Mouse (Mus musculus) spleen, adult 2 months (tissue): ENCODE measurements around the gene Adgrg5. TPM values are rescaled to one million over a fixed set of nuclear protein-coding genes. Genes with fewer than 3 reads are reported as not detected.

Source experiments
- DNase-seq, 2 experiments: peaks; one replicate each; pipeline versions ENCODE4 v3.0.0 to v3.0.0-alpha.2; 2012 to 2021; ENCODE audit warnings: low spot score in 2 of 2, low read depth in 1 of 2
- H3K27ac ChIP-seq: fragments of 200-500 bp; 2 replicates; pipeline ENCODE4 v1.5.1; 2012; ENCODE audit warnings: low read length, inconsistent platforms; ENCODE audit not compliant: insufficient read depth
- H3K27me3 ChIP-seq: fragments of 200-500 bp; 2 replicates; pipeline ENCODE4 v1.6.1; 2012; ENCODE audit warnings: mild to moderate bottlenecking, moderate library complexity, low read length, inconsistent platforms; ENCODE audit not compliant: control insufficient read depth, insufficient read depth
- H3K36me3 ChIP-seq: fragments of 200-500 bp; 2 replicates; pipeline ENCODE4 v1.6.1; 2012; ENCODE audit warnings: mild to moderate bottlenecking, low read length, inconsistent platforms; ENCODE audit not compliant: control insufficient read depth, insufficient read depth
- H3K4me1 ChIP-seq: fragments of 200-500 bp; 2 replicates; pipeline ENCODE4 v1.6.1; 2011; ENCODE audit warnings: inconsistent platforms; ENCODE audit not compliant: control insufficient read depth, insufficient read depth, insufficient read length
- H3K4me3 ChIP-seq: fragments of 200-500 bp; 2 replicates; pipeline ENCODE4 v1.5.1; 2011; ENCODE audit warnings: mild to moderate bottlenecking, inconsistent platforms; ENCODE audit not compliant: insufficient read depth, insufficient read length; ENCODE audit errors: extremely low read depth
- CTCF ChIP-seq: fragments of 200-500 bp; IDR thresholded peaks from 2 replicates; pipeline ENCODE4 v1.5.1; 2011; ENCODE audit warnings: mild to moderate bottlenecking, inconsistent platforms; ENCODE audit not compliant: insufficient read depth, insufficient read length, insufficient replicate concordance; ENCODE audit errors: extremely low read depth
- POLR2A ChIP-seq: fragments of 200-500 bp; IDR thresholded peaks from 2 replicates; pipeline ENCODE4 v1.6.1; 2011; ENCODE audit warnings: low read depth, low read length, inconsistent platforms
- WGBS: fragments of 180-500 bp; shearing (Covaris S2); methylation state at CpG from one replicate; pipeline ENCODE4 v1.1.7; 2018; 5-methylcytosine and 5-hydroxymethylcytosine counted together
- polyA plus RNA-seq: library from polyadenylated mRNA; depleted of rRNA; stranded (reverse); fragments of >200 nt; gene quantifications from 2 replicates; pipeline ENCODE4 v1.2.3, GENCODE M21; 2012; rRNA removed

The Adgrg5 gene
- 36.0 and 43.2 TPM in 2 replicates for polyA plus RNA-seq

DNA sequence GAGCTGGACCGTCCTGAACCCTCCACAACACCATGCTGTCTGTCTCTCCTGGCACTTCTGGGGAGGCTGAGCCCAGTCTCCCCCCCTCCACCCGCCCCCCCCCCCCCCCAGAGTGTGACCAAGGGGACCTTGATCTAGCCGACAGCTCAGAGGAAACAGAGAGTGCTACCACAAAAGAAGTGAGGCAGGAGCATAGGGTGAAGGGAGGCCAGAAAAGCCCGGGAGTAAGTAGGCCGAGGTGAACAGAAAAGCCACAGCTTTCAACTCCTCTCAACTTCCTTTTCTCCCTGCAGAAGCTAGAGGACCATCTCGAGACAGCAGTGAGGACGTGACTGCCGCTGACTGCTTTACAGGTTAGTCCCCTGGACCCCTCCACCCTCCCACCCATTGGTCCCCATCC is at the start of gene Adgrg5:
Adgrg5 (plus strand) TSS at position 290 of the 400 bp plus-strand sequence.
- peak within 1 kb of the TSS; percentile 45 for H3K4me3 ChIP-seq
- H3K4me1 ChIP-seq = peaks cover 6% of the 10 kb centered on the region; the same call in 1 of the 2 replicates
- no peaks in the 10 kb centered on the region for H3K27me3 ChIP-seq
- TF ChIP-seq POLR2A (no peak), CTCF (no peak)
- 18% methylated on average over 8 of the region's 8 CpGs for WGBS
- DNase-seq = no peak
- H3K36me3 ChIP-seq = no peaks in the 10 kb centered on the region
- peak within 1 kb of the TSS; percentile 21 for H3K27ac ChIP-seq

GRCm38 (mm10) chr8:94874358-94874757 is 49.1 kb upstream of the Adgrg5 start:
- H3K27ac ChIP-seq = no peak overlapping the region
- WGBS = 16% methylated on average over 6 of the region's 6 CpGs
- peaks cover 9% of the 10 kb centered on the region for H3K27me3 ChIP-seq
- TF ChIP-seq POLR2A (no peak), CTCF (peak; percentile 76; the same call in 1 of the 2 replicates)
- H3K36me3 ChIP-seq = no peaks in the 10 kb centered on the region
- peaks cover 30% of the 10 kb centered on the region for H3K4me1 ChIP-seq
- DNase-seq = peak in 1 of 2 experiments; percentile 61
- no peak overlapping the region for H3K4me3 ChIP-seq

- no peak overlapping the region for H3K27ac ChIP-seq
- H3K27me3 ChIP-seq = peaks cover 7% of the 10 kb centered on the region
These were observed 48.2 kb upstream of the Adgrg5 start for GRCm38 (mm10) chr8:94875096-94875870.

DNA sequence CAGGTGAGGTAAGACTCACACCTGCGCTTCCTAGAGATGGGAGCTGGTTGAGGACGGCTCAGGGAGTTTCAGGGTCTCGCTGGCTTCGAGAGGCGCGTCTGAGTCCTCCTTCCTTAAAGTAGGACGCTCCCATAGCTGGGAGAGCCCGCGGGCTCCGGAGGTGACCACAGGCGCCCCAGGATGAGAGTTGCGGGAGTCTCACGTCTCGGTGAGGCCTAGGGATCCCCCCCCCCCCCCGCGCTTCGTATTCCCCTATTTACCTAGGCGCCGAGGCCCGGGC is 47.7 kb upstream of the Adgrg5 start:
- no peaks in the 10 kb centered on the region for H3K36me3 ChIP-seq
- TF ChIP-seq CTCF (no peak), POLR2A (no peak)
- no peak overlapping the region for H3K27ac ChIP-seq
- peaks cover 4% of the 10 kb centered on the region for H3K27me3 ChIP-seq
- peaks cover 24% of the 10 kb centered on the region for H3K4me1 ChIP-seq
- peak overlapping the region; percentile 57 for H3K4me3 ChIP-seq
- no peak for DNase-seq
- WGBS = under 1% methylated on average over 19 of the region's 20 CpGs

More at GRCm38 (mm10) chr8:94875096-94875870, 48.2 kb upstream of the Adgrg5 start:
- Histone ChIP-seq H3K4me3 (peak overlapping the region; percentile 57; the same call in 1 of the 2 replicates), H3K4me1 (peaks cover 29% of the 10 kb centered on the region), H3K36me3 (no peaks in the 10 kb centered on the region)
- TF ChIP-seq CTCF = no peak
- WGBS = 37% methylated on average over 17 of the region's 17 CpGs
- DNase-seq = no peak

- TF ChIP-seq POLR2A (no peak; the same call in 1 of the 2 replicates), CTCF (no peak)
- H3K27me3 ChIP-seq = peaks cover 4% of the 10 kb centered on the region
- no peaks in the 10 kb centered on the region for H3K36me3 ChIP-seq
- peak within 1 kb of the TSS; percentile 57 for H3K4me3 ChIP-seq
- H3K4me1 ChIP-seq = peaks cover 22% of the 10 kb centered on the region
- peak; percentile 41 to 85 for DNase-seq
- H3K27ac ChIP-seq = peak within 1 kb of the TSS; percentile 10; the same call in 1 of the 2 replicates
- 1% methylated on average over 34 of the region's 37 CpGs for whole genome bisulfite sequencing
These were observed 47.2 kb upstream of the Adgrg5 start, which contains the start of gene Dok4 for GRCm38 (mm10) chr8:94876197-94876730. TSS of gene Dok4 (minus strand) at chr8:94876330.

DNA sequence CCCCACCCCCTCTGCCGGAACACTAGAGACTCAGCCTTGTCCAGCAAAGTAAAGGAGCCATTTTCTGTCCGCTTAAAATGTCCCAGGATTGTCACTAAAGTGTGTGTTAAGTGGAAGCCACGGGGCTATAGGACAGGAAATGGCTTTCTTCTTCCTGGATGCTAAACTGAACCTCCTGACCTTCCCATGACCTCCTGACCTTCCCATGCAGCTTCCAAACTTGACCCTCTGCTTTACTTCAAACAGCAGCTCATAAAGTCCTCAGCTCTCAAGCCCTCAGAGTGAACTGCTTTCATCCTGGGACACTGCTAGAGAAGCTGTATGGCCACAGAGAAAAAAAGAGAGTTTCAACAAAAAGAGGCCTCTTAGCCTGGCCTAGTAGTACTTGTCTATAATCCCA is 46.7 kb upstream of the Adgrg5 start:
- Histone ChIP-seq H3K27me3 (peaks cover 4% of the 10 kb centered on the region), H3K36me3 (no peaks in the 10 kb centered on the region), H3K27ac (no peak overlapping the region), H3K4me3 (no peak overlapping the region), H3K4me1 (peaks cover 19% of the 10 kb centered on the region)
- WGBS = 49% methylated on average over 3 of the region's 3 CpGs
- no peak for TF ChIP-seq CTCF
- no peak for TF ChIP-seq POLR2A
- DNase-seq = no peak

DNA sequence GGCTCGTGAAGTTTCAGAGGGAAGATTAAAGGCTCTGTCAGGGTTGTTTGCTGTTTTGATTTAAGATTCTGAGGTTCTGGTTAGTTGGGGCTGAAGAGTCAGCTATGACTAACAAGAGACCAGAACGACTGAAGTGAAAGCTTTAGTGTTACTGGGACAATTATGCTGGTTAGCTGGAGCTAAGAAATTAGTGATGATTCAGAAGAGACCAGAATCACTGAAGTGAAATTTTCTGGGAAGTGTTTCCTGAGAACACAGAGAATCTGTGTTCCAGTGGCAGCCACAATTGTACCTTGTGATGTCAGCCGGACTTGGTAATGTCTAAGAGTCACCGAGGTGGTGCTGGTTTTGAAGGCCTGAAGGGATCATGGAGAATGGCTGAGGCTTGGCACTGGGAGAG is 42.8 kb upstream of the Adgrg5 start:
- WGBS = 81% methylated on average over 4 of the region's 4 CpGs
- H3K27ac ChIP-seq = no peak overlapping the region
- no peaks in the 10 kb centered on the region for H3K36me3 ChIP-seq
- H3K27me3 ChIP-seq = no peaks in the 10 kb centered on the region
- H3K4me1 ChIP-seq = peaks cover 9% of the 10 kb centered on the region
- TF ChIP-seq POLR2A = no peak
- TF ChIP-seq CTCF = no peak
- H3K4me3 ChIP-seq = no peak overlapping the region
- DNase-seq = no peak
